Mouse (Mus musculus) testis, adult 2 months (tissue): ENCODE data around the gene Mgme1.

Experiments used
- CTCF ChIP-seq: fragments of 200-500 bp; IDR thresholded peaks from 2 replicates; pipeline ENCODE4 v1.5.1; 2012; ENCODE audit warnings: low read depth, mild to moderate bottlenecking, inconsistent platforms, low read length, moderate library complexity; ENCODE audit not compliant: control insufficient read depth, insufficient read depth, insufficient replicate concordance
- POLR2A ChIP-seq: fragments of 200-500 bp; IDR thresholded peaks from 2 replicates; pipeline ENCODE4 v1.6.1; 2012; ENCODE audit warnings: low read depth, mild to moderate bottlenecking, inconsistent platforms, low read length, moderate library complexity; ENCODE audit not compliant: control insufficient read depth

- TF ChIP-seq CTCF: no peak
- no peak for TF ChIP-seq POLR2A
Measured at GRCm38 (mm10) chr2:144235776-144236175, 34.7 kb upstream of the Mgme1 start.
